Comparison of ENCODE assay signal across 8 mouse cellular contexts in the genomic region with DNA sequence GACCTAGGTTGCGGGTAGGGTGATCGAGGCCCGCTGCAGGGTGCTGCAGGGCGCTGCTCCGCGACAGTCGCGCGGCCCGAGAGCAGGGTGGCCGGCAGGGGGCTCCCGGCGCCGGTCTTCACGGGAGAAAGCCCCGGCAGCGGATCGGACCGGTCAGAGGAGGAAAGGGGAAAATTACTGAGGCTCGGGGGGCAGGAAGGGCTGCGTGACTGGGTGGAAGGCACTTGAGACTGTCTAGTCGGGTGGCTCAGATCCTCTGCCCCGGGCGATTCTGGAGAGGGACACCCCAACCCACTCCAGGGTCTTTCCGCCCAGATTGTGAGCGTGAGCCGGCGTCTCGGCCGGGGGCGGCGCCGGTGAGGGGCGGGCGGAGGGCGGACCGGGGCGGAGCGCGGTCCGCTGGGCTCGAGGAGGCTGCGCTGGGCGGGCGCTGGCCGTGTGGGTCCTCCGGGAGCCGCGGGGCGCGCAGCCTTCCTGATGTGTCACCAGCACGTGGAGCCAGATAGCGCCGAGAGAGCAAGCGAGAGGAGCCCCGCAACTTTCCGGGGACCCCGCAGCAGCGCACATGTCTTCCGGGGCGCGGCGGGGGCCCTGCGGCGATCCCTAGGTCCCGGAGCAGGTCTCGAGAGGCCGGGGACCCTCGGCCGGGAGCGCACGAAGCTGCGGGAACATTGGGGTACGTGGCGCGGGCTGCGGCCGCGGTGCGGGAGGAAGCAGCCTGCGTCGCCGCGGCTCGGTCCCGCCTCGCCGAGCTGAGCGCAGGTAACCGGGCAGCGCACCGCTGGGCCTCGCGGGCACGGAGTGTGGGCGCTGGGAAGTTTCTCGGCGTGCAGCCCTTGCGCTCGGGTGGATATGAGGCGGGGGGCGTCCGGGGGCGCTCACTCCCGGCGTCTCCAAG.
DNase-seq lines count a peak whose midpoint lies in the region; ATAC-seq and TF ChIP-seq lines count a peak whose summit lies in the region.

No protein-coding gene starts in this region.

- H3K4me1 ChIP-seq in cerebellum, adult 2 months (ENCODE audit: control insufficient read depth, insufficient read depth, low read length), result no peaks in the 10 kb centered on the region
- no peaks in the 10 kb centered on the region; the same call in 1 of the 2 replicates for H3K4me1 ChIP-seq in hindbrain, embryonic 14.5 days (replicated peaks; ENCODE audit: control insufficient read depth, insufficient read depth, low read length)

- no peaks in the 10 kb centered on the region for H3K36me3 ChIP-seq in hindbrain, embryonic 14.5 days (replicated peaks; ENCODE audit: control insufficient read depth, insufficient read depth)
- H3K36me3 ChIP-seq in macrophage (ENCODE audit: inconsistent target), result no peaks in the 10 kb centered on the region

- no peak for TF ChIP-seq POLR2A in cerebellum, adult 2 months (IDR thresholded peaks at IDR 0.05; ENCODE audit: borderline replicate concordance, insufficient read depth, low read length)

- peak overlapping the region; percentile 99 for H3K4me2 ChIP-seq in hindbrain, embryonic 14.5 days (replicated peaks)

- H3K9me3 ChIP-seq in hindbrain, embryonic 14.5 days (ENCODE audit: control insufficient read depth, low read length), result no peaks in the 10 kb centered on the region

- H3K27me3 ChIP-seq in cerebellum, adult 2 months (ENCODE audit: control insufficient read depth, insufficient read depth, low read length), result no peaks in the 10 kb centered on the region
- H3K27me3 ChIP-seq in hindbrain, embryonic 14.5 days (ENCODE audit: control insufficient read depth, insufficient read depth, low read length), result peaks cover 45% of the 10 kb centered on the region

- no peaks in the 10 kb centered on the region for H3K79me2 ChIP-seq in macrophage (ENCODE audit: inconsistent target)

- no peak overlapping the region for H3K27ac ChIP-seq in cerebellum, adult 2 months (ENCODE audit: insufficient read depth, low read length)
- H3K27ac ChIP-seq in hindbrain, embryonic 14.5 days, result no peak overlapping the region
- peak overlapping the region; percentile 63; the same call in 1 of the 2 replicates for H3K27ac ChIP-seq in left cerebral cortex, adult 2 months
- no peak overlapping the region for H3K27ac ChIP-seq in macrophage

- WGBS in cerebellum, adult 2 months, result under 1% methylated on average over 105 of the region's 106 CpGs
- under 1% methylated on average over 95 of the region's 106 CpGs for WGBS in hindbrain, embryonic 14.5 days
- WGBS in macrophage (ENCODE audit: missing documents), result under 1% methylated on average over 98 of the region's 106 CpGs

- peak; percentile 94 for DNase-seq in Muller cell, postnatal 12 days (ENCODE audit: inconsistent ontology term)
- peak; percentile 72 to 81 for DNase-seq in cerebellum, adult 2 months
- peak; percentile 65 to 70 for DNase-seq in frontal cortex, postnatal 36 days (ENCODE audit: low spot score in 2 of 2)
- peak; percentile 74 for DNase-seq in hindbrain, embryonic 14.5 days (ENCODE audit: low spot score)
- peak; percentile 74 to 75 for DNase-seq in left cerebral cortex, adult 2 months (ENCODE audit: extremely low spot score in 1 of 2, low spot score in 2 of 2)
- DNase-seq in right cerebral cortex, adult 18-20 months, result peak; percentile 71
- DNase-seq in urinary bladder, postnatal 10 days (ENCODE audit: low spot score), result peak; percentile 65

- peak overlapping the region; percentile 67 for H3K9ac ChIP-seq in hindbrain, embryonic 14.5 days

- intact Hi-C loops in left cerebral cortex, adult 2 months (cut with DNase I), result loop anchor here (1.0 to 2.0 kb wide), 2 partner anchors 82 to 209 kb away; no protein-coding TSS in a partner anchor

- peak overlapping the region; percentile 80 for H3K4me3 ChIP-seq in cerebellum, adult 2 months (replicated peaks; ENCODE audit: insufficient read depth, low read depth, low read length)
- H3K4me3 ChIP-seq in hindbrain, embryonic 14.5 days (replicated peaks; ENCODE audit: low read length), result peak overlapping the region; percentile 67
- H3K4me3 ChIP-seq in left cerebral cortex, adult 2 months, result peak overlapping the region; percentile 71
- H3K4me3 ChIP-seq in macrophage (ENCODE audit: inconsistent target), result peak overlapping the region; percentile 19; the same call in 1 of the 2 replicates

- peak; percentile 84 for ATAC-seq in hindbrain, embryonic 14.5 days (ENCODE audit: low FRiP score)

- TF ChIP-seq CTCF in cerebellum, adult 2 months (IDR thresholded peaks at IDR 0.05; ENCODE audit: borderline replicate concordance, insufficient read depth, low read depth, low read length), result peak; percentile 51
- TF ChIP-seq CTCF in left cerebral cortex, adult 2 months (IDR thresholded peaks at IDR 0.05), result peak; percentile 81

Comparison
In these comparisons a context has a peak if more than half of its experiments do, and no peak if none do; other contexts are left out.
1. H3K4me3 ChIP-seq: peak in every context shown above with its lines; median percentile 80 in cerebellum, adult 2 months; 71 in left cerebral cortex, adult 2 months; 67 in hindbrain, embryonic 14.5 days; 19 in macrophage.